Comparison of ENCODE assay signal across 8 mouse cellular contexts in the genomic region with DNA sequence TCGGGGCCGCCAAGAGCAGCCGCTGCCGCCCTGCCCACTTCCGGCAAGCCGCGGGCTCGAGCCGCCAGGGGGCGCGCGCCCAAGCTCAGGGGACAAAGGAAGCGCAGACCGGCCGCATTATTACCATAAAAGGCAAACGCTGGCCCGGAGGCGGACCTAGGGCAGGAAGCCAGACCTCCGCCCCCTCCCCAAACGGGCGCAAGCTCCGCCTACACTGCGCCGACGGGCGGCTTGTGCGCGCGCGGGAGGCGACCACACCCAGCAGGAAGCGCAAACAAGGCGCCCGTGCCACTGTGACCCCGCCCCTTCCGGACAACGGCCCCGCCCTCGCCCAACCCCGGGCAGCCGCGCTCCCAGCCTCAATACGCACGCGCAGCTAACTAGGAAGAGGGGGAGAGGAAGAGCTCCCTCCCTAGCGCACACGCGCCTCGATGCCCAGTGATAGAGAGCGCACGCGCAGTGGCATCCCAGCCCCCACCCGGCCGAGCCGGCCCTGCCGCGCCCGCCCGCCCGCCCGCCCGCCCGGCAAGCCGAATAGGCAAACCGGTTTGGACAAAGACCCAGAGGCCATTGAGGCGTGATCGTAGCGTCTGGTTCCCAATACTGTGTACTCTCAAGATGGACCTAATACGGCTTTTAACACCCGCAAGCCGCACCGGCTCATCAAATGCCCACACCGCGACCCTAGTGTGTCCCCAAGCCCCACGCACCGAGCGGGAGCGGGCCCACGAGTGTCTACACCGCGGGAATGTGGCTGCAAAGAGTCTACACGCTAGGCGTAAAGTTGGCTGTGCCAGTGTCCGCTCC. TPM values are rescaled to one million over a fixed set of nuclear protein-coding genes. Genes with fewer than 3 reads are reported as not detected.
DNase-seq lines count a peak whose midpoint lies in the region; ATAC-seq lines count a peak whose summit lies in the region.

No protein-coding gene starts in this region.

- peak overlapping the region; percentile 85 for H3K4me2 ChIP-seq in heart, embryonic 11.5 days
- peak overlapping the region; percentile 90 for H3K4me2 ChIP-seq in kidney, embryonic 16.5 days (replicated peaks; ENCODE audit: low read depth, low read length)
- H3K4me2 ChIP-seq in liver, embryonic 11.5 days = peak overlapping the region; percentile 91
- H3K4me2 ChIP-seq in stomach, embryonic 14.5 days (replicated peaks; ENCODE audit: low read depth, low read length) = peak overlapping the region; percentile 72; the same call in 1 of the 2 replicates

- peaks cover 27% of the 10 kb centered on the region for H3K36me3 ChIP-seq in heart, embryonic 11.5 days (ENCODE audit: control insufficient read depth, insufficient read depth, low read length)
- H3K36me3 ChIP-seq in kidney, embryonic 16.5 days (ENCODE audit: insufficient read depth, low read length) = peaks cover 40% of the 10 kb centered on the region
- peaks cover 38% of the 10 kb centered on the region for H3K36me3 ChIP-seq in liver, embryonic 11.5 days (ENCODE audit: control insufficient read depth, insufficient read depth, low read length)
- H3K36me3 ChIP-seq in stomach, embryonic 14.5 days (ENCODE audit: control insufficient read depth, insufficient read depth, low read length) = peaks cover 44% of the 10 kb centered on the region

- peak overlapping the region; percentile 99 for H3K4me3 ChIP-seq in heart, embryonic 11.5 days (ENCODE audit: low read depth, low read length)
- H3K4me3 ChIP-seq in kidney, embryonic 16.5 days (ENCODE audit: low read length) = peak overlapping the region; percentile 100
- H3K4me3 ChIP-seq in liver, embryonic 11.5 days (ENCODE audit: low read depth, low read length) = peak overlapping the region; percentile 100
- H3K4me3 ChIP-seq in stomach, embryonic 14.5 days (ENCODE audit: low read depth, low read length) = peak overlapping the region; percentile 100

- H3K9me3 ChIP-seq in heart, embryonic 11.5 days (replicated peaks; ENCODE audit: control insufficient read depth, low read length) = no peaks in the 10 kb centered on the region
- no peaks in the 10 kb centered on the region for H3K9me3 ChIP-seq in kidney, embryonic 16.5 days (ENCODE audit: low read length)
- no peaks in the 10 kb centered on the region for H3K9me3 ChIP-seq in liver, embryonic 11.5 days (ENCODE audit: control insufficient read depth, low read length)
- H3K9me3 ChIP-seq in stomach, embryonic 14.5 days (ENCODE audit: control insufficient read depth, low read depth, low read length) = no peaks in the 10 kb centered on the region

- ATAC-seq in erythroblast, adult 5-6 weeks (replicated peaks; ENCODE audit: low FRiP score, poor library complexity, severe bottlenecking) = peak; percentile 78
- peak; percentile 86 for ATAC-seq in heart, embryonic 11.5 days (replicated peaks; ENCODE audit: insufficient number of reproducible peaks, low FRiP score, low TSS enrichment)
- peak; percentile 87 for ATAC-seq in kidney, embryonic 16.5 days (ENCODE audit: low FRiP score, low TSS enrichment)
- peak; percentile 87 for ATAC-seq in liver, embryonic 11.5 days (replicated peaks; ENCODE audit: low FRiP score)
- ATAC-seq in stomach, embryonic 14.5 days (ENCODE audit: insufficient number of reproducible peaks, insufficient read depth, low FRiP score, low read depth) = peak; percentile 84

- peak overlapping the region; percentile 100 for H3K27ac ChIP-seq in heart, embryonic 11.5 days (ENCODE audit: low read depth, low read length)
- peak overlapping the region; percentile 100 for H3K27ac ChIP-seq in kidney, embryonic 16.5 days (ENCODE audit: low read length)
- peak overlapping the region; percentile 100 for H3K27ac ChIP-seq in liver, embryonic 11.5 days (ENCODE audit: low read depth, low read length)
- H3K27ac ChIP-seq in stomach, embryonic 14.5 days (ENCODE audit: low read length) = peak overlapping the region; percentile 100

- H3K9ac ChIP-seq in heart, embryonic 11.5 days (ENCODE audit: low read depth, low read length) = peak overlapping the region; percentile 99
- peak overlapping the region; percentile 100 for H3K9ac ChIP-seq in kidney, embryonic 16.5 days (replicated peaks; ENCODE audit: low read length)
- H3K9ac ChIP-seq in liver, embryonic 11.5 days (ENCODE audit: low read depth, low read length) = peak overlapping the region; percentile 100
- H3K9ac ChIP-seq in stomach, embryonic 14.5 days (replicated peaks; ENCODE audit: low read depth, low read length) = peak overlapping the region; percentile 100

- WGBS in heart, embryonic 11.5 days (ENCODE audit: insufficient replicate concordance) = under 1% methylated on average over 83 of the region's 84 CpGs
- WGBS in kidney, embryonic 16.5 days = under 1% methylated on average over 82 of the region's 84 CpGs
- WGBS in liver, embryonic 11.5 days = under 1% methylated on average over 84 of the region's 84 CpGs
- WGBS in stomach, embryonic 14.5 days = under 1% methylated on average over 80 of the region's 84 CpGs

- peak; percentile 100 for DNase-seq in B cell, adult 2 months
- peak; percentile 99 for DNase-seq in brain, adult 2 months (ENCODE audit: low read depth, low spot score)
- peak; percentile 100 for DNase-seq in liver, embryonic 11.5 days (ENCODE audit: low spot score)
- DNase-seq in naive thymus-derived CD4-positive, alpha-beta T cell, adult 2 months (ENCODE audit: low read depth) = peak; percentile 100

- peaks cover 43% of the 10 kb centered on the region for H3K4me1 ChIP-seq in heart, embryonic 11.5 days (ENCODE audit: control insufficient read depth, insufficient read depth, low read length)
- peaks cover 55% of the 10 kb centered on the region for H3K4me1 ChIP-seq in kidney, embryonic 16.5 days (ENCODE audit: insufficient read depth, low read length)
- peaks cover 47% of the 10 kb centered on the region for H3K4me1 ChIP-seq in liver, embryonic 11.5 days (replicated peaks; ENCODE audit: control insufficient read depth, insufficient read depth, low read length)
- peaks cover 43% of the 10 kb centered on the region for H3K4me1 ChIP-seq in stomach, embryonic 14.5 days (ENCODE audit: control insufficient read depth, insufficient read depth, low read length)

- H3K27me3 ChIP-seq in heart, embryonic 11.5 days (ENCODE audit: control insufficient read depth, insufficient read depth, low read length) = no peaks in the 10 kb centered on the region
- no peaks in the 10 kb centered on the region for H3K27me3 ChIP-seq in kidney, embryonic 16.5 days (ENCODE audit: insufficient read depth, low read length)
- H3K27me3 ChIP-seq in liver, embryonic 11.5 days (replicated peaks; ENCODE audit: control insufficient read depth, insufficient read depth, low read length) = no peaks in the 10 kb centered on the region
- H3K27me3 ChIP-seq in stomach, embryonic 14.5 days (ENCODE audit: control insufficient read depth, insufficient read depth, low read length) = no peaks in the 10 kb centered on the region

RNA-seq across cellular contexts. Expression of a gene that starts 0.6 kb away (rescaled TPM):
- total RNA-seq in erythroblast, adult 5-6 weeks (2015; ENCODE audit: low replicate concordance) = 4,143 and 4,236 TPM in 2 replicates
- total RNA-seq in erythroblast, adult 5-6 weeks (2017; ENCODE audit: low replicate concordance) = 1,451 and 2,396 TPM in 2 replicates
- 7,480 and 8,290 TPM in 2 replicates for polyA plus RNA-seq in heart, embryonic 11.5 days (2014; fragmentation: Nextera tagmentation; extraction: Ambion mirVana)
- polyA plus RNA-seq in kidney, embryonic 16.5 days (2015; fragmentation: Nextera tagmentation; extraction: Ambion mirVana) = 12,646 and 13,929 TPM in 2 replicates
- polyA plus RNA-seq in liver, embryonic 11.5 days (2014; fragmentation: Nextera tagmentation; extraction: Ambion mirVana) = 11,958 and 12,749 TPM in 2 replicates
- polyA plus RNA-seq in stomach, embryonic 14.5 days (2014; fragmentation: Nextera tagmentation; extraction: Ambion mirVana) = 17,142 and 17,567 TPM in 2 replicates

RNA-seq across cellular contexts. Expression of a gene that starts 10.7 kb away (rescaled TPM):
- 0.84 and 8.3 TPM in 2 replicates for total RNA-seq in erythroblast, adult 5-6 weeks (2015; ENCODE audit: low replicate concordance)
- total RNA-seq in erythroblast, adult 5-6 weeks (2017; ENCODE audit: low replicate concordance) = 0.56 and 1.4 TPM in 2 replicates
- 7.0 and 8.0 TPM in 2 replicates for polyA plus RNA-seq in heart, embryonic 11.5 days (2014; fragmentation: Nextera tagmentation; extraction: Ambion mirVana)
- polyA plus RNA-seq in kidney, embryonic 16.5 days (2015; fragmentation: Nextera tagmentation; extraction: Ambion mirVana) = 14.0 and 17.2 TPM in 2 replicates
- 6.7 TPM in 2 replicates for polyA plus RNA-seq in liver, embryonic 11.5 days (2014; fragmentation: Nextera tagmentation; extraction: Ambion mirVana)
- polyA plus RNA-seq in stomach, embryonic 14.5 days (2014; fragmentation: Nextera tagmentation; extraction: Ambion mirVana) = 9.1 and 10.5 TPM in 2 replicates

RNA-seq across cellular contexts. Expression of a gene that starts 54.2 kb away (rescaled TPM):
- total RNA-seq in erythroblast, adult 5-6 weeks (2015; ENCODE audit: low replicate concordance) = not detected in 2 replicates
- total RNA-seq in erythroblast, adult 5-6 weeks (2017; ENCODE audit: low replicate concordance) = not detected in 2 replicates
- polyA plus RNA-seq in heart, embryonic 11.5 days (2014; fragmentation: Nextera tagmentation; extraction: Ambion mirVana) = 180 and 186 TPM in 2 replicates
- 302 and 349 TPM in 2 replicates for polyA plus RNA-seq in kidney, embryonic 16.5 days (2015; fragmentation: Nextera tagmentation; extraction: Ambion mirVana)
- polyA plus RNA-seq in liver, embryonic 11.5 days (2014; fragmentation: Nextera tagmentation; extraction: Ambion mirVana) = 142 and 148 TPM in 2 replicates
- polyA plus RNA-seq in stomach, embryonic 14.5 days (2014; fragmentation: Nextera tagmentation; extraction: Ambion mirVana) = 232 and 251 TPM in 2 replicates

Comparison
In these comparisons a context has a peak if more than half of its experiments do, and no peak if none do; other contexts are left out.
1. Peak in every context shown above with its lines: DNase-seq, ATAC-seq, H3K4me3 ChIP-seq and H3K27ac ChIP-seq.